9 mouse cellular contexts compared by ENCODE assay signal in the genomic region with DNA sequence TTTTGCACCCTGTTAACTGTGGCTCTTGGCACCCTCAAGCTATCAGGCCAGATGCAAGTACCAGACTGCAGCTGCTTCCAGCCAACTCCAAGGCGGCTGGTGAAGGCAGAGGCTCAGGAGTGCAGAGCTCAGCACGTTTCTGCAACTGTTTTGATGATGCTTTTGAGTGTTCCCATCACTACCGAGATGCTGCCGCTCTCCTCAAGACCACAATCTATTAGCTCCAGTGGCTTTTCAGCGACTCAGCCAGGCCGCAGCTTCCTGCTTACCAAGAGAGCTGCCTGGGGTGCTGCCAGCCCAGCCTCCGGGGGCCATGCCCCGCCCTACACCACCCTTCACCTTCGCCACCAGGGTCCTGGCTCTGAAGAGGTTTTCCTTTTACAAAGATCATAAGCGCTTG.
DNase-seq lines count a peak whose midpoint lies in the region; ATAC-seq lines count a peak whose summit lies in the region.
"Had no signal": no experiment of that assay in that cellular context is flagged by ENCODE, and none has a peak within 500 bp of the region (broad histone marks: within the 10 kb centered on the region; RNA-seq: fewer than 3 reads in every experiment).

No protein-coding gene starts in this region.

- peak; percentile 96 for ATAC-seq in granulocyte monocyte progenitor cell, adult 5-6 weeks (replicated peaks; ENCODE audit: poor library complexity, severe bottlenecking)

- peak; percentile 13 for DNase-seq in kidney, postnatal 10 days
- no peak for DNase-seq in kidney, adult 9 months
- peak; percentile 77 to 79 for DNase-seq in CD8-positive naive resting alpha-beta T cell, adult 2 months (ENCODE audit: low read depth in 2 of 2, low spot score in 2 of 2)
- peak; percentile 92 for DNase-seq in naive thymus-derived CD4-positive, alpha-beta T cell, adult 2 months (ENCODE audit: low read depth)
- no peak for DNase-seq in kidney, adult 11 months
- no peak for DNase-seq in urinary bladder, postnatal 14 days (ENCODE audit: low spot score)
- DNase-seq in cerebellum, postnatal 25 days: no peak
- DNase-seq: adrenal gland, adult 2 months had no signal

Comparison
In these comparisons a context has a peak if more than half of its experiments do, and no peak if none do; other contexts are left out.
1. DNase-seq: peak in kidney, postnatal 10 days (single experiment), CD8-positive naive resting alpha-beta T cell, adult 2 months (2 of 2) and naive thymus-derived CD4-positive, alpha-beta T cell, adult 2 months (single experiment); none in kidney, adult 9 months (single experiment), kidney, adult 11 months (single experiment), urinary bladder, postnatal 14 days (single experiment) and cerebellum, postnatal 25 days (0 of 2).